Mouse (Mus musculus) gastrocnemius, postnatal 36 days (tissue): ENCODE results near the gene Lsamp. TPM values are rescaled to one million over a fixed set of nuclear protein-coding genes. Genes with fewer than 3 reads are reported as not detected.
A peak's percentile ranks its signal among the peaks of the same experiment; 100 is the strongest.

Experiments used
- DNase-seq, 2 experiments: peaks; one replicate each; pipeline ENCODE4 v3.0.0; 2022
- intact Hi-C: fragments of 180-260 bp; cut with DNase I; formaldehyde crosslinking; loops from one replicate; pipeline ENCODE4 v1.15.1; 2025
- total RNA-seq, 2 experiments: library from RNA; stranded (reverse); gene quantifications; 2 replicates each; pipeline ENCODE4 v1.2.3; 2021

The Lsamp gene
- total RNA-seq, 2 experiments from 2014 or later: 0.61 to 0.64 TPM

DNA sequence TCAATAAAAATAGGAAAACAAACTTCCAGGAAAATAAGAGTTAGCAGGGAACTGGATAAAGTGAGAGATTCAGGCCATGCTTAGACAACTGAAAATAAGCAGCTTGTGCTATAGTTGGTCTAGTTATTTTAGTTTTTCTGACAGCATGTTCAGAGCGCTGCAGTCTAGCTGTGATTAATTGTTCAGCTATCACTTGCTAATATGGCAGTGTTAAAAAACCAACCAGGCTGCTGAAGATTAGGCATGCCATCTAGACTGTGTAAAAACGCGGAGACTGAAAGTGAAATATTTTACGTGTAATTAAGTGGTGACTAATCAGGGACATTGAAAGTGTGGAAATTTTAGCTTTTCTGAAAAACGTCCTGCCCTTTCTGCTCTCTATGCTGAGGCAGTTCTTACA is 1494.5 kb downstream of the Lsamp start:
- intact Hi-C loops: no loop called here
- DNase-seq: no peak

DNA sequence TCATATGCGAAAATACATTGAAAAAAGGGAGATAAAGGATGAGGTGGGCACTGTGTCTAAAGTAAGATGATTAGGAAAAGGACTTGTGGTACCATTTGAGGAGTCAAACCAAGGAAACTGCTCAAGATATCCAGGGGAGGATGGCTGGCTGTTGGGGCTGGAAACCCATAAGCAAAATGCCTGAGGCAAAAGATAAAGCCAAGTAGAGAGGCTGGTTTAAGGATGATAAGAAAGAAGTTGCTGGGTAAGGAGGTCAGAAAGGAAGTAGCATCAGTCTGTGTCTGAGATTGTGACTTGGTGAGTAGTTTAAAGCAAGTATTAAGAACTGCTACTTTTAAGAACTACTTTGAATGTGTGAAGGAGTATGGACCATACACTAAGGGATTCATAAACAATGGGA is 1497.7 kb downstream of the Lsamp start:
- intact Hi-C loops: no loop called here
- no peak for DNase-seq

DNA sequence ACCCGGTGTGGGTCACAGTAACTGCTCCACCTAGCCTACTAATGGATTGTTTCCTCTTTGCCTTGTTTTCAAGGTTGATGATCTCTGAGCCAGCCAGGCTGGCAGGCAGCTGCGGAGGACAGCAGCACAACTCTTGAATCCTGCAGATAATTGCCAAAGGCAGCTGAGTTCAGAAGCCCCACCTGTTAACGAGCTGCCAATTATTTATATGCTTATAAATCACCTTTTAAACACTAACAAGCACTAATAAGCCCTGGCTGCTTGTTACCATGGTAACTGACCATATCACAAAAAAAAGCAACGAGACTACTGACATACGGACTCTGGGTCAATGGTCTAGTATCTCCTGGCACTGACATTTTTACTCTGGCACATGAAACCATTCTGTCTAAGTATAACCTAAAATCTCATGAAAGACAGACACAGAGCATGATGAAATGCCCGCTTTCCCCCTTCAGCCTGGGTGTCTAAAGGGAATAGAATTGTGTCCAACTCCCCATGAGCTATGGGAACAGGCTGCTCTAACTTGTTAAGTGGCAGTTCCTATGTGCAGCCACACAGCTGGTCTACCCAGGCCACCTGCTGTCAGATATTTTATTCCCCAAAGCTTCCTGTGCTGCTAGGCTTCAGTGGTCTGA is 1526.9 kb downstream of the Lsamp start:
- DNase-seq: no peak
- intact Hi-C loops: no loop called here

DNA sequence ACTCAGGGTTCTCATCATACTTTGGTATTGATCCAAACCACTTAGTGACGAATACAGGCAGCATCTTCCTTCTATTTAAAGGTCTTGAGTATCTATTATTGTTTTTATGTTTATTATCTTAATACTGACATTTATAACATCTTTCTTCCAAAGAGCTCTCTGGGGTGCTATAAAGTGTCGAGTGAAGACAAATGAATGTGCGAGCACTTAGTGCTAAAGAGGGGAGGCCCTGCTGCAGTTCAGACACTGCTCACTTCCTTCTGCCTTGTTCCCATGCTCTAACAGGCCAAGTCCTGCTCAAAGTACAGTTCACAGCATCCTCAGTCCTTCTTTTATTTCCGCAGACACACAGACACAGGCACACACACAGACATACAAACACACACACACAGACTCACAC is 1537.4 kb downstream of the Lsamp start:
- intact Hi-C loops: no loop called here
- DNase-seq: no peak

DNA sequence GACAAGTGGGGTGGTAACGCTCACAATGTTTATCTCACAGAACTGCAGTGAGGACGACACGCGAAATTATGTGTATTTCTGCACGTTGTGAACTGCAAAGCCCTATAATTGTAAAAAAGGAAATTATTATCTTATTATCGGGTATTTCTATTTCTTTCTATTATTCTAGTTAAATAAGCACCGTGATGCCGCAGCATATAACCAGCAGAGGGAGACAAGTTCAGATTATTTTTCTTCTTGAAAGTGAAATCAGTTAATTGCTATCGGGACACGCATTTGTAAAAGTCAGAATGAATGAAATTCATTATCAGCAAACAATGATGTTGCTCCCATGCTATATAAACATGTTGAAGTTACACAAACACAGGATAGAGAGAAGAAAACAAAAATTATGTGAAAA is 1540.1 kb downstream of the Lsamp start:
- no peak for DNase-seq
- intact Hi-C loops: no loop called here

DNA sequence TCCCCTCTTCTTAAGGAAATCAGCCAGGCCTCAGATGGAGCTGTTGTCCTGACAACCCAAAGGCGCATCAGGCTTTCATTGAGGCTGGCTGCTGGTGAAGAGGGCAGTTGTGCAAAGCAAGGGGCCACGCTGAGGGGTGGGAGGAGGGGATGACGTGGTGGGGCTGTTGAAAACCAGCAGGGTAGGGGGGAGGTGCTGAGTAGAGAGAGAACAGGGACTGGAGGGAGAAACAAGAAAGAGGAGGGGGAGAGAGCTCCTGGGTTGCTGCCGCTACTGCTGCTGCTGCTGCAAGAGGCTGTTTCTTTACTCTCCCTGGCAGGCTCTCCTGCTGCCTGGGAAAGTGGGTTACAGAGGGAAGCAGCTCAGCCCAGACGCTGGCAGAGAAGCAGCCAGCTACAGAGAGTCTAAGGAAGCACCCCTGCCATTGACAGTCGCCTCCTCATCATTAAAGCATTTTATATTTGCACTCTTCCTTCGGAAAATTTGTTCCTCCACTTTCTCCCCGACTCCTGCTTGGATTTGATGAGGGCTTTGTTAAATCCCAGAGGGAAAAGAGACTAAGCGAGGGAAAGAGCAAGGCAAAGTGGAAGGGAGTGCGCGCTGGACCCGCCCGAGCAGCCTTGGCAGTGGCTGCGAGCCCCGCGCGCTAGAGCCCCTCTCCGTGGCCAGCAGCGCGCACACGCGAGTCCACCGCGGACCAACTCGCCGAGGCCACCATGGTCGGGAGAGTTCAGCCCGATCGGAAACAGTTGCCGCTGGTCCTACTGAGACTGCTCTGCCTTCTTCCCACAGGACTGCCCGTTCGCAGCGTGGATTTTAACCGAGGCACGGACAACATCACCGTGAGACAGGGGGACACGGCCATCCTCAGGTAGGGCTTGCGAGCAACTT is 1548.7 kb downstream of the Lsamp start:
- peak in 1 of 2 experiments; percentile 17 for DNase-seq
- intact Hi-C loops: no loop called here

DNA sequence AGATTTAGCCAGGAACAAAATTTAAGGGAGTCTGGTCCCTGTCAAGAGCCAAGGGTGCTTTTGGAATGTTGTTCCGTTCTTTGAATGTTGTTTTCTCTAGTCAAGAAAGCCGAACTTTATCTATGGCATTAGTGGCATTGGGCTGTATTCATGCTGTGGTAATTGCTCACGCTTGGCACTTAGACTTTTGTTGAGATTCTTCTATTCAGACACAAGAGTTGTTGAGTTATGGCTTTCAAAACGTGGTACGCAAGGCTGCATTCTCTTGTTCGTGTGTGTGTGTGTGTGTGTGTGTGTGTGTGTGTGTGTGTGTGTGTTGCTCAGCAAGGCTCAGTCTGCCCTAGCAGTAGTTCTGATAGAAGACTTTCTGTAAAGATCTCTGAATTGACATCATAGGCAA is 1549.5 kb downstream of the Lsamp start:
- intact Hi-C loops: no loop called here
- DNase-seq: no peak

DNA sequence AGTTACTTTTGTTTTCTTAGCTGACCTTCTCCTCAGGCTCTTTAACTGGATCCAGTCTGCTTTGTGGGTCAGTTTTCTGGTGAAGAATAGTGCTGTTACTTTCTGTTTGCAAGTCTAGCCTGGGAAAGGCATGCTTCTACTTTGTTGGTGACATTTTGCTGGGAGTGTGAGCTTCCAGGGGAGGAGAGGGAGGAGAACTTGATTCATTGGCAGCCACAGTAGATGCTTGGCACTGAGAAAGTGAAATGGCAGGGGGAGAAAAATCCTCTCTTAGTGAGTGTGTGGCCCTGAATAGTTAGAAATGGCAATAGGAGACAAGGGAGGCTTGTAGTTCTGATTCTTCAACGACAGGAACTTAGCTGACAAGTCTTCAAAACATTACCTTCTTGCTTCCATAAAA is 1551.6 kb downstream of the Lsamp start:
- intact Hi-C loops: no loop called here

DNA sequence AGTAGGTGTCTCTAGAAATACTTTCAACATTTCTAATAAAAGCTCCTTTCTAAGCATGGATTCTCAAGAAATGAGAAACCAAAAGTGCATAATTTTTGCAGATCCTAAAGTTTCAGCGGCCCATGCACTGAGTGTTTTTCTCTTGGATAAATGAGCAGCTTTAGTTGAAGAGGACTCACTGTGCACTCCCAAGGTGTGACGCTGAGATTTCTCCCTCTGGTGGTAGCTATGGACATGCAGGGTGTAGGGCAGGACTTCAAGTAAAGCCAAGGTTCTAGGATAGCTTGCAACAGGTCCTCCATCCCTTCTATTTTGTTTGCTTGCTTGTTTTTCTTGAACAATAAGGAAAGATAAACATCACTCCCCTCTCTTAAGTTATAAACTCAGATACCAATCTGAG is 1558.5 kb downstream of the Lsamp start:
- DNase-seq: no peak
- intact Hi-C loops: no loop called here

More for the DNA sequence above, 1551.6 kb downstream of the Lsamp start:
- no peak for DNase-seq

DNA sequence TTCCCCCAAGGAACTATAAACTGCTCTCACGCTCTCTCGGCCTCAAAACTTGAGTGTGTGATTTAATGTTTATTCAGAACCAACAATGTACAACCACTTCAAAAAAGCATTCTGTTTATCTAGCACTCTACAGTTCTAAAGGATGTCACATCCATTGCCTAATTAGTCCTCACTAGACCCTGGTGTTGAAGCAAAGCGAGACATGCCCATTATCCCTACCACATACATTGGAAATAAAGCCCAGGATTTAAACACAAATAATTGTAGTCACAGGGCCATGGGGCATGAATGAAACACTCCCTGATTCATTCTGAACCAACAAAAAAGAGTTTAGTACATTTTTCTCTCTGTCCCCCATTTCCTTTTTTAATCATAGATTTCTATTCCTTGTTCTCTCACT is 1567.0 kb downstream of the Lsamp start:
- intact Hi-C loops: no loop called here
- no peak for DNase-seq

DNA sequence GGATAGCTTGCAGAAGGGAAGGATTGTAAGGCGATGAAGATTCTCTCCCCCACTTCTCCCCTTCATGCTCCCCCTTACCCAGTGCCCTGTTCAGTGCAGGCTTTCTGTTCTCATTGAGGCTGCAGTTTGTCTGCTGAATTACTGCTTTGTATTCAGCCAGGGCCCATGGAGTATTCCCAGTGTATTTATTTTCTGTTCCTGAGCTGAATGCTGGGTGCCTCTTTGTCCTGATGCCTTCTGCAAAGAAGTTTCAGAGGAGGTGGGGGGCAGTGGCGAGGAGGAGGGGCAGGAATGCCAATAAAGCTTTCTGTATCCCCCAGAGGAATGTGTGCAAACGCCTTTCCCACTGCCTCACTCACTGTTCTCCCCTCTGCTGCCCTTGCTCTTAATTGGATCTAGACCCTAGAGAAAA is 1567.7 kb downstream of the Lsamp start:
- no peak for DNase-seq
- intact Hi-C loops: no loop called here

DNA sequence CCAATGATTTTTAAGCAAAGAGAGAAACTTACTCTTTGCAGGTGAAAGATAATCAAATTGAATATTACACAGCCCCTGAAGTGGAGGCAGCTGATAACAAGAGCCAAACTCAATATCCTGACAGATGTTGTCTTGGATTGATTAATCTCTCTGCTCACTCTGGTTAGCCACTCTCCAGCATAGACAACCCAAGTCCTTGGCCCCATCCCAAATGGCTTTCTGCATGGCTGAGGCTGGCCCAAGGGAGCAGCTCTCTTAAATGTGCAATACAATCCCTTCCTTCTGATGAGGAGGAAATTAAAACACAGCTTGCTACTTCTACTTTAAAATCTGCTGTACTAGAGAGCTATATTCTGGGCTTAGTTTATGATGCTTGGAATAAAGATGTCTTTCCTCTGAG is 1572.9 kb downstream of the Lsamp start:
- intact Hi-C loops: no loop called here
- DNase-seq: peak in 1 of 2 experiments; percentile 34

DNA sequence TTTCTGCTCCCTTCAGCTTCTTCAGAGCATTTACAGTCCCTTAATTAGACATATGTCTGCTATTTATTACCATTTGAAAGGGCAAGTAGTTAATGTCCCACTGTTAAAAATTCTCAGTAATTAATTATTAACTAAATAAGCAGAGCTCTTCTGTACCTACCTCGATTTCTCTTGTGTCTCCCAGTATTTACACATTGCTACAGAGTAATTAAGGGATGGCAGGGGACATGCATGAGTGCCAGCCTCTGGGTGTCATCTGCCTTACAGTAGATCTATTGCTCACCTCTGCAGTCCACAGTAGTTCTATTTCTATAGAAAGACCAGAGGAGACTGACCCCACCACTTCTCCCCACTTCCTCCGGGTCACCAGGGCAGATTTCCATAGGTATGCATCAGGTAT is 1581.1 kb downstream of the Lsamp start:
- no peak for DNase-seq
- intact Hi-C loops: no loop called here

DNA sequence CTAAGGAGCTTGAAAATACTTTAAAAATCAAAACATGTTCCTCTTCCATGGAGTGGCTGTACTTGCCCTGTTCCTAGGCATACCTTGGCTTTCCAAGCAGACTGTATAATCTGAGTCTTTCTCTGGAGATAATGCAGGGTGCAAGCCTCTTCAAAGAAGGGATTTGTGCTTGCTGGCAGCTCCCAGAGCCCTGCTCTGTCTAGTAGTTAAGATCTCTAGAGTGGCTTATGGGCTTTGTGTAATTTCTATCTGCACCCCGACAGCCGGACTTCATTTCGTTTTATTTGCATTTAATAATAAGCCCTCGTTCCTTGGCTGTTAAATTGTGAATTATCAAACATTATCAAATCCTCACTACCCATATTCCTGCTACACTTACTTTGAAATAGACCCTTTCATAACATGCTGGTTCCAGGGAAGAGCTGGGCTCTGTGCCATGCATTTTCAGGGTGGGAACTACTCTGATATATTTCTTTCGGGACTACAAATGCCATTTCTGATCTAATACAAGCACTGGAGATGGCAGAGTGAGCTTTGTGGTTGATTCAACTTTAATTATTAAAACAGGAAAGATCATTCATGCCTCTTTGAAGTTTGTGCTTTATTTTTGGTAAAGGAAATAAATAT is 1604.6 kb downstream of the Lsamp start:
- no peak for DNase-seq

DNA sequence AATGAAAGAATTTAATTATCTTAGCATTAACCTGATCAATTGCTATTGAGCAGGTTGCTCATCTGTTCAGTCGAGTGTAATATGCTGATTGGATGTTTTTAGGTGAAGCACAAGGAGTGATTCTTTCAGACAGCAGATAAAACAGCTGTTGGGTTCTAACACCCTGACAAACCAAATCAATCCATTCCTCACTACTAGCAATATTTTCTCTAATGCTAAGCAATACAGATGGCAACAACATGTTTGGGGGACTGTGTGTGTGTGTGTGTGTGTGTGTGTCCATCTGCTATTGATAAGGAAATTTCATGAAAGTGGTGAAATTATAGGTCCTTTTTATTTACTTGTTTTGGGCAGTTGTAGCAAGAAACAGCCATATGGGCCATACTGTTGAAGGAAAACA is 1628.1 kb downstream of the Lsamp start:
- no peak for DNase-seq
- intact Hi-C loops: no loop called here

More for the DNA sequence above, 1604.6 kb downstream of the Lsamp start:
- intact Hi-C loops: no loop called here

DNA sequence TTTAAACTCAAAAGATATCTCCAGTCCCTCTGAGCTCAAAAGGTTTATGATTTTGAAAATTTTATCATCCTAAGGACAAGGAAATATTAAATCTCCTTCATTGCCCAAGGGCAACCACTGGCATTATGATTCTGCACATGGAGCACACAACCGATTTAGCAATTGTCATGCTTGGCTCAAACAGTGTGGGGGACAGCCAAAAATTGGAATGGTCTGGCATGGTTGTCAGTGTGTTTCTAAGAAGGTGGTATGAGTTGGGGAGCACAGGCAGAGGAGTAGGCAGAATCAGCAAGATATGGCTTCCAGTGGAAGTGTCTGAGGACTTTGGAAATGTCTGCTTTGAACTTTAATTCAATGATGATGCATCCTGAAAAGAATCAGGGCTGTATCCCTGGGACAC is 1639.7 kb downstream of the Lsamp start:
- no peak for DNase-seq
- intact Hi-C loops: no loop called here

DNA sequence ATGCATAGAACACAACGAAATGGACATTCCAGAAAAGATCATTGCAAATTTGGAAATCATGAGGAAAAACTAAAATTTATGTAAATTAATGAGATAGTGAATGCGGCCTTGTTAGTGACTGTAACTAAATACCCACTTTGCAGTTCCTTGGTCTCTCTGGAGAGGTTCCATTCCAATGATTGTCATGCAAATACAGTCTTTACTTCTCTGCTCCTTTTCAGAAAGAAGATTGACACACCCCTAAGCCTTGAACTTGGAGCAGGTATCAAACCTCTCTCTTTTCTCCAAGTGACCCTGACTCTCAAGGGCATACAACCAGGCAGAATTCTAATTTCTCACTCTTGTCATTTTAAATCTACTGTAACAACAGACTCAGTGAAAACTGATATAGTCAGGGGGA is 1649.7 kb downstream of the Lsamp start:
- DNase-seq: no peak
- intact Hi-C loops: no loop called here

DNA sequence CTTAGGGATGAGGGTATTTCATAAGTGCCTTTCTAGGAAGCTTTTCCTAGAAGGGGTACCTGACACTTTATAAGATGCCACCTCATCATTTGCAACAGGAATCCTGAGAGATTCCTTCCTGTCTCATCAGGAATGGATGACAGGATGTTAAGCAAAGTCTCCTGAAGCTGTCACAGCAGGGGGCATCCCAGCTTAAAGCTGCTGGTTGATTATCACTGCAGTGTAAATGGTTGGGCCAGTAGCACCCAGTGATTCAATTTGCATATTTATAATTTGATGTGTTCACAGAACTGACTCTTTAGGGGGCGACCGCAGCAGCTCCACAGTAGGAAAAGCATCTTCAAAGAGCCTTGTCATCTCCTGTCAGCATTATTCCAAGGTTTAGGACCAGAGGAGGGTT is 1656.7 kb downstream of the Lsamp start:
- intact Hi-C loops: no loop called here
- no peak for DNase-seq

DNA sequence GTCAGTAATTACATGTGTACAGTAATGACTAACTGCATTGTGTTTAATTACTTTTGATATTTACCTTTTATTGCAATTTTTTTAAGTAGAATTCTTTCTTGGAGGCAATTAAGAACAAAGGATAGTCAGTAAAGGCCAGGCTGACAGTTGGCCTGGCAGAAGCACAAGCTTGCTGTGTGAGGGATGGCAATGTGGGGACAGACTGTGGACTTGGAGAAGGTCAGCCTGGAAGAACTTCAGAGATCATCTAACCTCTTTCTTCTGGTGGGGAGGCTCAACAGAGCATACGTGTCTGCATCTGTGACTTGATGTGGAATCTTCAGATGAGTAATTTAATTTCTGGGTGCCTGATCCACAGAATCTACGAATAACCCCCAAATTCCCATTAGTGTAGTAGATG is 1669.1 kb downstream of the Lsamp start:
- no peak for DNase-seq
- intact Hi-C loops: no loop called here

DNA sequence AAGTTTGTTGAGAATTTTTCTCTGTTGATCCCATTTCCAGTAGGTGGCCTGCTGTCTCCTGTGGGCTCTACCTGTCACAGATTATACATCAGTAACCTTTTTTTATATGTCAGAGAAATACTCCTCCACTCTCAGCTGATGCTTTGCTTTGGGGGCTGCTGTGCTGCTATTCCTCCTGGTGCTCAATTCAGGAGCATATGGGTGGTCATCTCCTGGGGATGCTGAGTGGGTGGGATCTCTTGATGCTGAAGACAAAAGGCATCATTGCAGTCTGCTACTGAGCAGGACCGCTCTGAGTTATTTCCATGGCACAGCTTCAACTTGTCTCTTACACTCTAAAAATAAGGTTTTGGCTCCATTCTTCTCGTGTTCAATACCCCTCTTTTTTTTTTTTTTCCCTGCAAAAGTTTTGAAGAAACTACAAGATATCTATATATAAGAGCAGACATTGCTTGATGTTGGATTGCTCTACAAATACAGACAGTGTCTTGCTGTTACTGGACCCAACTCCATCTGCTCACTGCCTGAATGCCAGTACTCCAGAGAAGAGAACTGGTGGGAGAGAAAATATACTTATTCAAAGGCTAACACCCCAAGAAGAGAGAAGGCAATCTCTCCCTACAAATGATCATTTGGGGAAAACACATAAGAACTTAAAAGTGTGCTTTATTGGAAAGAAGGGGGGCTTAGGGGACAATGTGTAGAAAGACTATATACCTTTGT is 1690.3 kb downstream of the Lsamp start:
- DNase-seq: no peak

DNA sequence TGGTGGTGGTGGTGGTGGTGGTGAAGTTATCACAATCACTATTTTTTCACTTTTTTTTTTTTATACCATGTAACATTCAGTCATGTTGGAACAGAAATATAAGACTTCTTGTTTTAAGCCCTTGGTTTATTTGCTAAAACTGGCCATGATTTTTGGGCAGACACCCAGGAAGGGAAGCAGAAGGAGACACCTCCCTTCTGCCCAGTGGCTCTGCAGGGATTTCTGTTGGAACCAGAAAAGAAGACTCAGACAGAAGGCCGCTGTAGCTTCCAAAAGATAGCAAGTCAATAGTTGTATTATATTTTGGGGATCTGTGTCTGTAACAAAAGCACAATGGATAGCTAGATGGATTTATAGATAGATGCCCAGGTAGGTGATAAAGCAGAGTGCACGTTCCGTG is 1691.6 kb downstream of the Lsamp start:
- peak in 1 of 2 experiments; percentile 15 for DNase-seq
- intact Hi-C loops: no loop called here

More for the DNA sequence above, 1690.3 kb downstream of the Lsamp start:
- intact Hi-C loops: no loop called here
